Mouse (Mus musculus): Measurements from ENCODE around the gene Ttll12. TPM values are rescaled to one million over a fixed set of nuclear protein-coding genes. Genes with fewer than 3 reads are reported as not detected.

Gene Ttll12
- polyA plus RNA-seq, 1 experiment from 2014 or later: 46.3 TPM

DNA sequence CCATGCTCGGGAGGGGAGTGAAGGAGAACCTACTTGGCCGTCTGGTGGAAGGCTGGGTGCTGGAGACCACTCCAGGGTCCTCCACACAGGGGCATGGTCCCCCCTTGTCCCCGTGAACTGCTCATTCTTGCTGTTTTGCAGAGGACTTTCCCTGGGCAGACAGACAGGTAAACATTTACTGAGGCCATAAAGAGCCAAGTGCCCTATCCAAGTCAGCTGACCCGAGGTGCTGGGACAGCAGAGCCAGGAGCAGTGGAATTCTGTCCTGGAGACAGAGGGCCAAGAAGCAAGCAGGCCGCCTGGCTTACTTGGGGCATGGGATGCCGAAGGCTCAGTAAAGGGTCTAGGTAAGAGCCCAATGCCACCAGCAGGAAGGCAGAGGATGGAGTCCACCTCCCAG, 64.3 kb downstream of the Ttll12 start:
- Histone ChIP-seq H3K9me3 (no peaks in the 10 kb centered on the region), H3K36me3 (no peaks in the 10 kb centered on the region), H3K4me1 (replicated peaks) (peaks cover 15% of the 10 kb centered on the region), H3K4me2 (no peak overlapping the region), H3K27me3 (peaks cover 32% of the 10 kb centered on the region), H3K4me3 (no peak overlapping the region), H3K9ac (no peak overlapping the region), H3K27ac (replicated peaks) (no peak overlapping the region)
- no peak for ATAC-seq (ENCODE audit: low FRiP score, low read depth)
- WGBS: 80% methylated on average over 6 of the region's 6 CpGs

DNA sequence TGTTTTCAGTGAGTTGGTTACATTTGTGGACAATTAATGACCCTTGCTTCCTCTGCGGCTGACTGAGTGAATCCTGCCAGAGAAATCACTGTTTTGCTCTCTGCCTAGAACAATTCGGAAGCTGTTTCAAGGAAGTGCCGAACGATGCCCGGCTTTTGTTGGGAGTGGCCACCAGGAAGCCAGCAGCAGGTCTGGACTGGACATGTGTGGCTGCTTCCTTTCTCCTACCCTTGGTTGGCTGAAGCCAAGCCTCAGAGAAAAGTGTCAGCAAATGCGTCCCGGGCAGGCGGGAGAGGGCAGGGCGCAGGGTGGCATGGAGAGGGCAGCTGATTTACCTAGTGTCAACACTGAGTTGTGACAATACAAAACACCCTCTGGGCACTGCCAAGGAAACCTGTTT, 64.7 kb downstream of the Ttll12 start:
- no peak overlapping the region for H3K4me2 ChIP-seq
- peaks cover 37% of the 10 kb centered on the region for H3K27me3 ChIP-seq
- no peak overlapping the region for H3K4me3 ChIP-seq
- 90% methylated on average over 9 of the region's 9 CpGs for WGBS
- no peaks in the 10 kb centered on the region for H3K36me3 ChIP-seq
- no peaks in the 10 kb centered on the region for H3K9me3 ChIP-seq
- no peak overlapping the region for H3K27ac ChIP-seq (replicated peaks)
- H3K9ac ChIP-seq: no peak overlapping the region
- peaks cover 15% of the 10 kb centered on the region for H3K4me1 ChIP-seq (replicated peaks)
- no peak for ATAC-seq (ENCODE audit: low FRiP score, low read depth)

DNA sequence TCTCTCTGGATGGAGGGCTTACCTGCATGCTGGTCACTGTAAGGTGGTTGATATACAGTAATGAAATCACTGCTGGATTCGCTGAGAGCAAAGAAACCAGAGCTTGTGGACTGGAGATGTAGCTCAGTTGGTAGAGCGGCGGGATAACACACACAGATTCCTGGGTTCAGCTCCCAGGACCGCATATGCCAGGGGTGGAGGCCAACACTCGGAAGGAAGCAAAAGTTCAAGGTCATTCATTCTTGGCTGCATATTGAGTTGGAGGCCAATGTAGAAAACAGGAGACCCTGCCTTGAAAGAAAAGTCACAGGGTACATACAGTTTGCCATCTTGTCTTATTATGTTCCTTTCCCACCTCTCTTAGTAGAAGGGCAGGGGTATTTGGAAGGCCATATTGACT, 65.2 kb downstream of the Ttll12 start:
- peaks cover 40% of the 10 kb centered on the region for H3K27me3 ChIP-seq
- peaks cover 15% of the 10 kb centered on the region for H3K4me1 ChIP-seq (replicated peaks)
- WGBS: 84% methylated on average over 5 of the region's 5 CpGs
- no peak overlapping the region for H3K4me3 ChIP-seq
- H3K9ac ChIP-seq: no peak overlapping the region
- no peaks in the 10 kb centered on the region for H3K36me3 ChIP-seq
- H3K4me2 ChIP-seq: no peak overlapping the region
- no peak for ATAC-seq (ENCODE audit: low FRiP score, low read depth)
- no peaks in the 10 kb centered on the region for H3K9me3 ChIP-seq
- no peak overlapping the region for H3K27ac ChIP-seq (replicated peaks)

DNA sequence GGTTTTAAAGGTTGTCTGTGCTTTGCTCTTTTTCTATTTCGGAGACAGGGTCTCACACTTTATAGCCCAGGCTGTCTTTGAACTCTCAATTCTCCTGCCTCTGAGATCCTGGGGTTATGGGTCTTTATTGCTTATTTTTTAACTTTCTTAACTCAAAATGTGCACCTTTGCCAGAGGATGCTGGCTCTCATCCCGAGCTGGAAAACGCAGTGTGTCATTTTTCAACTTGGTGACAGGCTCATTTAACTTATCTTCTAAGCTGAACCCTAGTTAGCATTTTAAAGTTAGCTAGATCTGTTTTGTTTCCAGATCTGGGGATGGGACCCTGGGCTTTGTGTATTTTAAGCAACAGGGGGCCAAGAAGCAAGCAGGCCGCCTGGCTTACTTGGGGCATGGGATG, 66.1 kb downstream of the Ttll12 start:
- Histone ChIP-seq H3K4me3 (no peak overlapping the region), H3K27me3 (peaks cover 41% of the 10 kb centered on the region), H3K27ac (replicated peaks) (no peak overlapping the region), H3K4me2 (no peak overlapping the region), H3K36me3 (no peaks in the 10 kb centered on the region), H3K9me3 (no peaks in the 10 kb centered on the region), H3K9ac (no peak overlapping the region), H3K4me1 (replicated peaks) (peaks cover 16% of the 10 kb centered on the region)
- ATAC-seq (ENCODE audit: low FRiP score, low read depth): no peak
- WGBS: 71% methylated on average over 4 of the region's 4 CpGs

DNA sequence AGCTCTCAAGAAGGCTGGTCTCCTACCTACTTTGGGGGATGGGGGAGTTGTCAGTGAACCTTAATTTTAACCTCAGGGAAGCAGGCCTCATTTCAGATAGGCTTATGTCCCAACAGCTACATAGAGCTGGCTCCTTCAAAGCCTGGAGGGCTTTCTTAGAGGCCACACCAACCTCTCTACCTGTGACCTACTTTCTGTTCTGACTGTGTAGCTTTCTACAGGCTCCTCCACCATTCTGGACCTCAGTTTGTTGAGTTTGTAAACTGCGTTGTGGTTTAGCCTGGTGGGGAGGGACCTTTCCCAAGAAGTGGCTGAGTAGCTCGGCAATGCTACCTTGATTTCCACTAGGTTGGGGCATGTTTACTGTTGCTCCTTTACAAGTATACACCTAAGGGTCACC, 67.2 kb downstream of the Ttll12 start:
- WGBS: 88% methylated on average over 2 of the region's 2 CpGs
- H3K9ac ChIP-seq: no peak overlapping the region
- H3K9me3 ChIP-seq: no peaks in the 10 kb centered on the region
- no peak overlapping the region for H3K27ac ChIP-seq (replicated peaks)
- H3K4me1 ChIP-seq (replicated peaks): peaks cover 24% of the 10 kb centered on the region
- no peaks in the 10 kb centered on the region for H3K36me3 ChIP-seq
- H3K27me3 ChIP-seq: peaks cover 41% of the 10 kb centered on the region
- H3K4me2 ChIP-seq: no peak overlapping the region
- ATAC-seq (ENCODE audit: low FRiP score, low read depth): no peak
- no peak overlapping the region for H3K4me3 ChIP-seq

DNA sequence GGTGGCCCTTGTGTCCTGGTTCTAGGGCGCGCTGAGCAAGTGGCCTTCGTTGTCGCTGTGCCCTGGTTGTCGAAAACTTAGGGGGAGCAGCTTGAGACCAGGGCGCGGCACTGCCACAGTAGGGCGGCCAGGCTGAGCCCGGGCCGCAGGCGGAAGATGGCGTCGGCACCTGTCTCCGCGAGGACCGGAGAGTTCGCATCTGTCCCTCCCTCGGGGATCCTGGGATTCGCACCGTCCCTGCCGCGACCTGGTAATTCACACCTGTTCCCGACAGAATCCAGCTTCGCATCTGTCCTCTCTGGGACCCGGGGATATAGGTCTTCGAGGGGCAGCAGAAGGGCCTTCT, 67.9 kb downstream of the Ttll12 start:
- no peaks in the 10 kb centered on the region for H3K36me3 ChIP-seq
- H3K4me3 ChIP-seq: peak overlapping the region; percentile 45
- peak overlapping the region; percentile 34 for H3K9ac ChIP-seq
- H3K27me3 ChIP-seq: peaks cover 41% of the 10 kb centered on the region
- peak overlapping the region; percentile 94 for H3K4me2 ChIP-seq
- WGBS: 2% methylated on average over 26 of the region's 26 CpGs
- H3K27ac ChIP-seq (replicated peaks): no peak overlapping the region
- no peak for ATAC-seq (ENCODE audit: low FRiP score, low read depth)
- peaks cover 24% of the 10 kb centered on the region for H3K4me1 ChIP-seq (replicated peaks)
- H3K9me3 ChIP-seq: no peaks in the 10 kb centered on the region

DNA sequence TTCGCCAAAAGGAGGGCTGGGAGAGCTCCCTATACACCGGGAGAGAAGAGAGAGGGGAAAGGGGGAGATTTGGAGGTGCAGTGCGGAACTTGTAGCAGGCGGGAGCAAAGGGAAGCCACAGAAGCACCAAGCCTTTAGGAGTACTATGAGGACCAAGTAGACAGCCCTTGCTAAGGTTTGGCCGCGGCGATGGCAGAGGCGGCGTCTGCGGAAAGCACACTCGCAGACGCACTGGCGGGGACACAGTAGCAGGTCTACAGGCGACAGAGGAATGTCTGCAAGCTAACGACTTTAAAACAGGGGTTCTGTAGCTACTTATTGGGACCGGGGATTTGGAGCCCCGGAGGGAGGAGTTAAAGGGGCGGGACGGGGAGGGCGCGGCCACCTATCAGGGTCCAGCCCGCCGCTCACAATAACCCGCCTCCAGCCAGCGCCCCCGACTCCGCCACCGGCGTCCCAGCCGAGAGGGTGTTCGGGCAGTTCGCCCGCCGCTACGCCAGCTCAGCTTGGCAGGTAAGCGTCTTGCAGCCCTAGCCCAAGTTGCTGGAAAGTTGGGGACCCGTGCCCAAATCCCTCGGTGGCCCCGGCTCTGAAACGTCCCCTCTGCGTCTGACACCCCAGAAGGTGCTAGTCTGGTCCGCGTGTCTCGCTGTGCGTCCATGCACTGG, 68.4 kb downstream of the Ttll12 start, which contains the start of gene Bik:
Gene Bik, plus strand, starts transcription at position 439 of the 668 bp plus-strand sequence.
- H3K36me3 ChIP-seq: no peaks in the 10 kb centered on the region
- 0% methylated on average over 45 of the region's 45 CpGs for WGBS
- peak within 1 kb of the TSS; percentile 34 for H3K9ac ChIP-seq
- no peak for ATAC-seq (ENCODE audit: low FRiP score, low read depth)
- peak within 1 kb of the TSS; percentile 45 for H3K4me3 ChIP-seq
- peaks cover 41% of the 10 kb centered on the region for H3K27me3 ChIP-seq
- peaks cover 24% of the 10 kb centered on the region for H3K4me1 ChIP-seq (replicated peaks)
- peak within 1 kb of the TSS; percentile 94 for H3K4me2 ChIP-seq
- no peak within 1 kb of the TSS for H3K27ac ChIP-seq (replicated peaks)
- no peaks in the 10 kb centered on the region for H3K9me3 ChIP-seq

Other genes starting within 250 kb of the Ttll12 start
- 41.5 and 41.9 TPM in 2 replicates for gene Arfgap3, start 244.9 kb downstream of the Ttll12 start, polyA plus RNA-seq (2015; fragmentation: Nextera tagmentation; extraction: Ambion mirVana)
- 27.6 and 31.7 TPM in 2 replicates for gene Pacsin2, start 130.6 kb downstream of the Ttll12 start, polyA plus RNA-seq (2015; fragmentation: Nextera tagmentation; extraction: Ambion mirVana)
- 108 and 122 TPM in 2 replicates for gene Ttll1, start 84.3 kb downstream of the Ttll12 start, polyA plus RNA-seq (2015; fragmentation: Nextera tagmentation; extraction: Ambion mirVana)
- gene Bik, start 68.3 kb downstream of the Ttll12 start, polyA plus RNA-seq (2015; fragmentation: Nextera tagmentation; extraction: Ambion mirVana): 0.72 and 1.3 TPM in 2 replicates
- gene Tspo, start 31.6 kb downstream of the Ttll12 start, polyA plus RNA-seq (2015; fragmentation: Nextera tagmentation; extraction: Ambion mirVana): 11.7 and 14.2 TPM in 2 replicates
- 30.8 and 33.1 TPM in 2 replicates for gene Mcat, start 31.4 kb downstream of the Ttll12 start, polyA plus RNA-seq (2015; fragmentation: Nextera tagmentation; extraction: Ambion mirVana)
- gene Scube1, start 129.9 kb upstream of the Ttll12 start, polyA plus RNA-seq (2015; fragmentation: Nextera tagmentation; extraction: Ambion mirVana): 8.4 and 9.7 TPM in 2 replicates
- gene Mpped1, start 184.3 kb upstream of the Ttll12 start, polyA plus RNA-seq (2015; fragmentation: Nextera tagmentation; extraction: Ambion mirVana): 17.7 and 25.5 TPM in 2 replicates